ENCODE assay signal across 7 mouse cellular contexts in the genomic region with DNA sequence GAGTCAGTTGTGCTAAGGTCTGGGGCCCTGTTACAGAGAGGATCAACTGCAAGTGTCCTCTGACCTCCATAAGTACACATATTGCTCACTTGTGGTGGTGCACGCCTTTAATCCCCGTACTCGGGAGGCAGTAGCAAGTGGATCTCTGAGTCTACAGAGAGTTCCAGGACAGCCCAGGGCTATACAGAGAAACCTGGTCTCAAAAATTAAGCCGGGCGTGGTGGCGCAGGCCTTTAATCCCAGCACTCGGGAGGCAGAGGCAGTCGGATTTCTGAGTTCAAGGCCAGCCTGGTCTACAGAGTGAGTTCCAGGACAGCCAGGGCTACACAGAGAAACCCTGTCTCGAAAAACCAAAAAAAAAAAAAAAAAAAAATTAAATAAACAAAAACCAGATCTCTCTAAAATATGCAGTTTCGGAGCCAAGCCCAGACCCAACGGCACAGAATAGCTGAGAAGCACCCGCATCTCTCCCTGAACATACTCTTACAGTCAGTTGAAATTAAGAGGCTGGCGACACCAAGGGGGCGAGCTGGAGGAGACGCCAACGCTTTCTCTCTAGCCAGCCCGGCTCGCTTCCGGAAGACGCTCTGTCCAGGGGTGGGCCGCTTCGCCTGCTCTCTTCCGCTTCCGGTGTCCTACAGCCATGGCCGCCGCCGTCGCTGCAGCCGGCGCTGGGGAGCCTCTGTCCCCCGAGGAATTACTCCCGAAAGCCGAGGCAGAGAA. TPM values are rescaled to one million over a fixed set of nuclear protein-coding genes. Genes with fewer than 3 reads are reported as not detected.
DNase-seq lines count a peak whose midpoint lies in the region; ATAC-seq and TF ChIP-seq lines count a peak whose summit lies in the region.

Gene Tomm22 (plus strand): TSS at position 613 of the 723 bp plus-strand sequence.

- H3K9ac ChIP-seq in intestine, postnatal 0 days (ENCODE audit: low read depth, low read length), result peak within 1 kb of the TSS; percentile 86
- peak within 1 kb of the TSS; percentile 90 for H3K9ac ChIP-seq in midbrain, embryonic 12.5 days (replicated peaks)

- H3K36me3 ChIP-seq in intestine, postnatal 0 days (ENCODE audit: control insufficient read depth, insufficient read depth), result peaks cover 33% of the 10 kb centered on the region
- peaks cover 56% of the 10 kb centered on the region for H3K36me3 ChIP-seq in midbrain, embryonic 12.5 days
- peaks cover 26% of the 10 kb centered on the region for H3K36me3 ChIP-seq in small intestine, adult 2 months (ENCODE audit: control insufficient read depth, insufficient read depth, low read length)

- no peaks in the 10 kb centered on the region for H3K9me3 ChIP-seq in intestine, postnatal 0 days (ENCODE audit: control insufficient read depth)
- no peaks in the 10 kb centered on the region for H3K9me3 ChIP-seq in midbrain, embryonic 12.5 days

- H3K4me1 ChIP-seq in intestine, postnatal 0 days (replicated peaks; ENCODE audit: control insufficient read depth, insufficient read depth, low read length), result 0 out of 2 replicates have a peak, but pooled peaks cover 3% of the 10 kb centered on the region
- H3K4me1 ChIP-seq in midbrain, embryonic 12.5 days, result peaks cover 6% of the 10 kb centered on the region
- H3K4me1 ChIP-seq in small intestine, adult 2 months (ENCODE audit: control insufficient read depth, insufficient read depth, insufficient read length, low read length), result peaks cover 5% of the 10 kb centered on the region; the same call in 1 of the 2 replicates

- intact Hi-C loops in left cerebral cortex, postnatal 4 days (cut with DNase I), result no loop called here

- peak within 1 kb of the TSS; percentile 71 for H3K27ac ChIP-seq in intestine, postnatal 0 days (ENCODE audit: low read depth, low read length)
- 0 out of 2 replicates have a peak within 1 kb of the TSS, but pooled peaks have one; percentile 52 for H3K27ac ChIP-seq in midbrain, embryonic 12.5 days (replicated peaks)
- H3K27ac ChIP-seq in small intestine, adult 2 months (ENCODE audit: insufficient read depth, low read depth, low read length), result no peak within 1 kb of the TSS

- peak within 1 kb of the TSS; percentile 88 for H3K4me3 ChIP-seq in intestine, postnatal 0 days (ENCODE audit: low read depth, low read length)
- peak within 1 kb of the TSS; percentile 95 for H3K4me3 ChIP-seq in midbrain, embryonic 12.5 days
- H3K4me3 ChIP-seq in small intestine, adult 2 months (ENCODE audit: low read depth, low read length), result peak within 1 kb of the TSS; percentile 100

- peak; percentile 56; the same call in 1 of the 2 replicates for TF ChIP-seq POLR2A in small intestine, adult 2 months (IDR thresholded peaks at IDR 0.05; ENCODE audit: low read depth, low read length)

- peak within 1 kb of the TSS; percentile 81 for H3K4me2 ChIP-seq in intestine, postnatal 0 days (replicated peaks; ENCODE audit: low read depth)
- H3K4me2 ChIP-seq in midbrain, embryonic 12.5 days (replicated peaks), result peak within 1 kb of the TSS; percentile 66

- ATAC-seq in intestine, postnatal 0 days, result peak; percentile 92
- peak; percentile 96 for ATAC-seq in midbrain, embryonic 12.5 days (ENCODE audit: low FRiP score, low read depth)

- peak; percentile 93 for DNase-seq in adrenal gland, adult 2 months
- peak; percentile 79 for DNase-seq in embryo, embryonic 11.5 days (ENCODE audit: low read depth, low spot score)
- DNase-seq in gastrocnemius, postnatal 4 days (ENCODE audit: low spot score in 2 of 2), result peak; percentile 76 to 89
- DNase-seq in left cerebral cortex, postnatal 4 days, result peak; percentile 90

- no peaks in the 10 kb centered on the region for H3K27me3 ChIP-seq in intestine, postnatal 0 days (replicated peaks; ENCODE audit: control insufficient read depth, insufficient read depth, low read length)
- H3K27me3 ChIP-seq in midbrain, embryonic 12.5 days, result no peaks in the 10 kb centered on the region
- H3K27me3 ChIP-seq in small intestine, adult 2 months (ENCODE audit: control insufficient read depth, insufficient read depth, low read length), result no peaks in the 10 kb centered on the region

- 14% methylated on average over 33 of the region's 33 CpGs for WGBS in intestine, postnatal 0 days
- 18% methylated on average over 32 of the region's 33 CpGs for WGBS in midbrain, embryonic 12.5 days
- 13% methylated on average over 33 of the region's 33 CpGs for WGBS in small intestine, adult 2 months

- TF ChIP-seq CTCF in intestine, postnatal 0 days (IDR thresholded peaks at IDR 0.05; ENCODE audit: low read depth), result peak; percentile 79
- TF ChIP-seq CTCF in small intestine, adult 2 months (IDR thresholded peaks at IDR 0.05; ENCODE audit: extremely low read depth, insufficient read length, insufficient replicate concordance, low read depth, low read length), result peak; percentile 70

RNA-seq across cellular contexts. Expression of gene Tomm22, which starts in this region (rescaled TPM):
- total RNA-seq in adrenal gland, adult 2 months (2021), result 100 to 1,000 TPM in 1 of 2 experiments, 10 to 100 TPM in 1; 93.3 to 114 TPM
- polyA plus RNA-seq in adrenal gland, adult 2 months (2012; rRNA removed), result 11.0 and 13.7 TPM in 2 replicates
- total RNA-seq in gastrocnemius, postnatal 4 days (2021), result 100 to 1,000 TPM; 110 to 114 TPM
- 207 and 211 TPM in 2 replicates for polyA plus RNA-seq in intestine, postnatal 0 days (2015; fragmentation: Nextera tagmentation; extraction: Ambion mirVana)
- 100 to 1,000 TPM; 109 to 110 TPM for total RNA-seq in left cerebral cortex, postnatal 4 days (2021)
- 252 and 269 TPM in 2 replicates for polyA plus RNA-seq in midbrain, embryonic 12.5 days (2016; fragmentation: Nextera tagmentation; extraction: Ambion mirVana)
- polyA plus RNA-seq in small intestine, adult 2 months (2012; rRNA removed), result 13.8 and 21.7 TPM in 2 replicates
